Mouse (Mus musculus) gastrocnemius, adult 8-10 months (tissue): ENCODE measurements around the gene Grxcr1. TPM values are rescaled to one million over a fixed set of nuclear protein-coding genes. Genes with fewer than 3 reads are reported as not detected.

ENCODE experiments used
- DNase-seq, 2 experiments: peaks; one replicate each; pipeline ENCODE4 v3.0.0; 2022; ENCODE audit warnings: low spot score in 2 of 2
- total RNA-seq, 4 experiments: library from RNA; stranded (reverse); gene quantifications; 2 replicates each; pipeline ENCODE4 v1.2.4; 2022

The Grxcr1 gene
- not detected for total RNA-seq

DNA sequence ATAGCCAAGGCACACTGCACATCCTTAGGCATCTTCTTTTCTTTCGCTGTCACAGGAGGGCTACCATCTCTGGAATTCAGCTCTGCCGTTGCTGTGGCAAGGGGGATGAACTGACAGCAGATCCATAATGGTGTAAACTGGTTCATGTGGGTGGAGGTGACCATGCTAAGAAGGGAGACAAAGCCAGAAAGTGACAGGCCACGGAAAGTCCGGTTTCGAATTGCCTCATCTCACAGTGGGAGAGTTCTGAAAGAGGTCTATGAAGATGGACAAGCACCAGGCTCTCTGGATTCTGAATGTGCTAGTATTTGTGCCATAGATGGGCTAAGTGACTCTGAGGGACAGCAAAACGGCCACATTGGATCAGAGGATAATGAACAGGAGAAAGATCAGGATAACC lies at the start of gene Grxcr1:
Gene Grxcr1, plus strand, starts transcription at position 92 of the 400 bp plus-strand sequence.
- no peak for DNase-seq

DNA sequence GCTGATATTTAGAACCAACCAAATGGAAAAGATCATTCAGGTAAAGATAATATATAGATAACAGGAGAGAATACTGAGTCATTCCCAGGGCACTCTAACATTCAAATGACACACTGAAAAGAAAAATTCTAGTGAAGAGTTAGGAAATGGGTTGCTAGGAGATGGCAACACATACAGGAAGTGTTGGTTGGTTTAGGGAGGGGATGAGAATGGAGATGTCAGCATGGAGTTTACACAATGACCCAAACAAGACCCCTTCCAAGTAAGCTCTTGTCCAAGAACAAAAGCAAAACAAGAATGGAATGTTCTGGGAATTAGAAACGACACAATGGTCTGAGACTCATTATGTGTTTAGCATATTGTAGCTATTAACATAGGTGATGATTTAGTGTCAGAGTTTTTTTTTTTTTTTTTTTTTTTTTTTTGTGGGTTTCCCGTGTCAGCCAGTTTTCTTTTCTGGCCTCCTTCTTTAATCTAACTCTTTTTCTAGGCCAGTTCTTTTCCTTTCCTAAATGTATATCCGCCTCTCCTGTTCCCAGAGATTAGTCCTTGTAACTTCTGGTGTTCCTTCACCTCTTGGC lies 49.6 kb upstream of the Grxcr1 start:
- no peak for DNase-seq

DNA sequence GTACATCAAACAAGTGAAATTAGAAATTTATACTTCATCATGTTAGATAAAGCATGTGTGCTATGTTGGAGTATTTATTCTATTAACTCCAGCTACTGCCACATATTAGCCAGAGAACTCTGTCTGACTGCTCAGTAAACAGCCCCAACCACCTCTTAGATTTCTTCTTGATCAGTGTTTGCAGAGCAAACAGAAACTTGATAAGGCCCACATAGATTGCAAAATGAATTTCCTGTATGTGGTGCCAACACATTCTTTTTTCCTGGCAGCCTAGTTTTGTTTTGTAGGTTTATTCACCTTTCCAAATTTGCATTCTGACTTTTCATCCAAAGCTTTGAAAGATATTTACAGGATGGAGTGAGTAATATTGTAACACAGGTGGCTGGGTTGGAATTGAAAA lies 41.2 kb upstream of the Grxcr1 start:
- no peak for DNase-seq

DNA sequence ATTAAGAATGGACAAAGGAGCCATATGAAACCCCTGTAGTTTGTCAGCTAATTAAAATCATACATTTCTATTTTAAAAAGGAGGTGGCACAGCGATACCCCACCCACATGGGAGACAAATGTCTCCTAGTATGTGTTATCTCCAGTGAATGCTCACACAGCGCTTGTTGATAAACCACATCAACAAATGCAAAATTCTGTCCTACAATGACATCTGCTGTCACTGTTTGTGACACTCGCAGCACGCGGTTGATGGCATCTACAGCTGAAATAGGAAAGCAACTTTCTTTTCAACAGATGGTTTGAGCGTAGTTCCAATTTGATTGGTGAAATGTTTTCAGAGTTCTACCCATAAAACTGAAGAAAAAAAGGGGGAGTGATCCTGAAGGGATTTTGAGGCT lies 29.0 kb upstream of the Grxcr1 start:
- DNase-seq = no peak

DNA sequence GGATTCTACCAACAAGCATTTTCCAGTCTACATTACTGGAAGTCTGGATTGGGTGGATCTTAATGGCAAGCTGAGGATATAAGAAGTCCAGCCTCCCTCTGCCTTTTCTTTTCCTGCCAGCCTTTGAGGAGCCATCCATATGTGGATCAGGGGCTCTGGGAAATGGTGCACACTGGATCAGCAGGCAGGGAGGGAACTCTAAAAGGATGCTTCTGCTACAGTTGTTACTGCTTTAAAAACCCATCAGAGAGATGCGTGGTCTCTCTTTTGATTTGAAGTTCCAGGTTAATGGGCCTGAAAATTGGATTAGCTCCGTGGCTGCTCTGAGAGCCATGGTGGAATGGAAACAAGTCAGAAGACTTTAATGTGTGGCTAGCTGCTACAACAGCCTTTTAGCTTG lies 27.7 kb upstream of the Grxcr1 start:
- no peak for DNase-seq

DNA sequence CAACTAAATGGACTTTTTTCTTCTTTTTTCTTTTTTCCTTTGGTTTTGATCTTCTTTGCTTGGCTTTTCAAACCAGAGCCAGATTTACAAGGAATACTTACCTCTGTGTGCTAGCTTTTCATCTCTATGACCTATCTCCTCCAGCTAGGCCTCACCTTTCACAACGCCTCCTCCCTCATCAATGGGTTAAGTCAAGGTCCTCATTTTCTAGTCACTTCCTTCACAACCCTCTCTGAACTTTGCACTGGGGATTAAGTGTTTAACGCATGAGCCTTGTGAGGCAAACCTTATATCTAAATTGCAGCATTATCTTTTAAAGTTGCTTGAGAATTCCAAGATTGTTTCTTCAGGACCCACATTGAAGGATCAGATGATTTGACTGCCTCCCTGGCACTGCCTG lies 27.2 kb upstream of the Grxcr1 start:
- no peak for DNase-seq

DNA sequence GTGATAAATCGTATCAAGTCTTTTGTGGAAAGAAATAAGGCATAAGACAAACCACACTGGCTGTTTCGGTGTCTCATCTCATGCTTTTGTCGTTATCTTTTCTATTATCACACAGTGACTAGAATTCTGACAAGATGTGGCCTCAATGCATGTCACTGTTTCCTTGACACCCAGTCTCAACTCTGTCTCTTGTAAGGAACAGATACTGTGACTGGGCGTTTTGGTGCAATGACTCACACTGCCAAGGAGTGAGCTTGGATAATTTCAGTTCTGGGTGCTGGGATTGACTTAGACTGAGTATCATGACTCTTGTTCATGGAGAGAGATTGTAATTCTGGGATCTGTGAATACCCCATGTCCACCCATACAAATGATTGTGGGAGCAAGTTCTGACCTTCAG lies 24.6 kb upstream of the Grxcr1 start:
- DNase-seq = no peak

DNA sequence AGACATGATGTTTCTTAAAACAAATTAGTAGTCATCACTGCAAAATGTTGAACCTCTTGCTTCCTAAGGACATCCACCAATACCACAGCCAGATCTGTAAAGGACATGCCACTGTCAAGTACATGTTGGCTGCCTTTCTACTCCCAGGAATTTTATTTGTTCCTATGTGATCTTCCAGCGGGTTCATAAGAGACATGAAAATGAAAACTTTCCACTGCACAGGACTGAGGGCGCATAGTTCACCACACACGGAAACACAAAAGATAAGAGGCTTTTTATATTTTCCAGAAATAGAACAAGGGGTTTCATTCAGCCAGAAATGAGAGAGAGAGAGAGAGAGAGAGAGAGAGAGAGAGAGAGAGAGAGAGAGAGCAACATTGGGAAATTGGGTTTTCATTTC lies 20.1 kb upstream of the Grxcr1 start:
- DNase-seq = no peak

DNA sequence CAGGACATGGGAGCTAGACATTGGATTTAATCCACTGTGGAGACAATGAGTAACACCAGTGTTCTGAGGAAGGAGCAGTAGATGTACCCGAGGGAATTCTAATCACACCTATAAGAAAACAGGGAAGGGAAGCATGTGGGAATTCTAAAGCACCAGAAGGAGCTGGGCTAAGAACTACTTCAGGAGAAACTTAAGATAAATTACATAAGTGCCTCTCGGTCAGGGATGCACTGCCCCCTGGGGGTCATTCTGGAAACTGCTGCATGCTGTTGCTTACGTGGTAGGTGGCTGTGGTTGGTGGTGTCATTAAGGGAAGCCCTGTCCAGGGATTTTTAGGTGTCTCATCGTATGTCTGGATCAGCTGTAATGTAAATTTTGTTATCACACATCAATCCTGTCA lies 19.0 kb upstream of the Grxcr1 start:
- peak; percentile 71 to 82 for DNase-seq

DNA sequence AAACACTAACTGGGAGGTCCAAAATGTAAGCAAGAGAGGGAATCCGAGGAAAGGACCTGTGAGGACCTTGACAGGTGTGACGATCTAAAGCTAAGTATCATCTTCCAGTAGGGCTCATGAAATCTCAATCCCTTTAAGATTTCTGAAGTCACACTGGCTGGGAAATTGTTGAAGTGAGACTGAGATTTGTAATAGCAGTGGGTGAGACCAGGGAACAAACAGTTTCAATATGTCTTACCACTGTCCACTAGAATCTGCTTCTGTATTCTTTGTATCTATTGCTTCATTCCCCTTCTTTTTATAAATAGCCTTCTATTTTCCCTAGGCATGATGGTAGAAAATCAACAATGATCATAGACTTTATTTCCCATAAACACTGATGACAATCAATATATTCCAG lies 10.8 kb upstream of the Grxcr1 start:
- no peak for DNase-seq

DNA sequence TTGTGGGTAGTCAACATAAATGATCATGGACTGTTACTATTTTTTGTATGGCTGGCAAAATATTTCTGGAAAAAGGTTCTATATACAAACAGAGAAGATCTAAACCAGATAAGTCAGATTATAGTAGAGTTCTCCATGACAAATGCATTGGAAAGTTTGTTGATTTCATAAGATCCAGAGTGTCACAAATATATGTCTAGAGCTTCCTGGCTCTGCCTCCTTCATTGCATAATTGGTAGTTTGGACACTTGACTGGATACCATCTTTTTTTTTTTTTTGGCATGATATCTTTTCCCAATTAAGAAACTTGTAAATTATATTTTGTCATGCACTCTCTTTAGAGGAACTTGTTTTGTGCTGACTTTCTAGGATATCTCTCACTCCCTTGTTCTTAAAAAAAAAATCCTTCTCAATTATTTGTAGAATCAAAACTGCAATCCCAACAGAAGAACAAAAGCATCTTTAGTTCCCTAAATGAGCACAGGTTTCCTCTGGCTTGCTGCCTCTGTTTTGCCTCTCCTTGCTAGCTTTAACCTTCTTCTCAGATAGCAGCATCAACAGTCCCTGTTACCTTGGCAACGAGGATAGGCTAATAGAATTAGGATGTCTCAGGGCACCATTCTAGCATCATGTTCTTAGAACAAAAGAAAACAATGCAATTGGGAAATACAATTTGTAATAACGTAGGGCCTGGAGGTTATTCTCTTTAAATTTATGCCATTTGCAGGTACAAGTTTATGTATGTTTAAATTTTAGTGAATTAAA lies 4.8 kb upstream of the Grxcr1 start:
- DNase-seq = no peak

DNA sequence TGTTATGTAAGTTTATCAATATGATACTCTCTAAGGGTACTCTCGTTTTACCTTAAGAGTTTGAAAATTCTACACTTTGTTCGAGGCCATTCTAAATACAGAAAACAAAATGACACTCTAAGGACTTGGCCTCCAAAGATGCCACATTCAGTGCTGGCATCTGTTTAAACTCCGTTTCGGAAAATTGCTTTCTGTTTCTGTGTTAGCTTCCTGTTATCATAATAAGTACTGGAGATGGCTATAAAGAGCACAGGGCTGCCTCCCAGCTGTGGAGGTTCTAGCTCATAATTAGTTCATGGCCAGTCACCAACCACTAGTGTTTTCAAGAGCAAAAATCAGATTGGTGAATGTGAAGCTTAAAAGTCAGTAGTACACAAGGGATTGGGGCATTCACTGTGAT lies 4.2 kb upstream of the Grxcr1 start:
- DNase-seq = no peak

DNA sequence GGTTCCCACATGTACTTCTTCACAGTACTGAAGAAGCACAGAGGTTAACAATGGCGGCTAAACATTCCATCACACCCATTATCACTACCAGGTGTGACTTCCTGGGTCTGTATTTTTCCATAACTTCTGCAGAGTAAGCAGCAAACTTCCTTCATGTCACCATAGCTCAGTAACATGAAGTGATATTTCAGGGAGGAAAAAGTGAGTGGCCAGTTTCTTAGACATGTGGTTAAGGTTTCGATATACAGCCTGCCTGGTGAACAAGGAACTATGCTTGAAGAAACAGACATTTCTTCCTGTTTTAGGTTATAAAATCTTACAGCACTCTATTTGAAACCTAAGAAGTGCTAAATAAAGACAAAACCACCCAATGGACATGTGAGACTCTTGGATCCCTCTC lies 1.7 kb downstream of the Grxcr1 start:
- no peak for DNase-seq

DNA sequence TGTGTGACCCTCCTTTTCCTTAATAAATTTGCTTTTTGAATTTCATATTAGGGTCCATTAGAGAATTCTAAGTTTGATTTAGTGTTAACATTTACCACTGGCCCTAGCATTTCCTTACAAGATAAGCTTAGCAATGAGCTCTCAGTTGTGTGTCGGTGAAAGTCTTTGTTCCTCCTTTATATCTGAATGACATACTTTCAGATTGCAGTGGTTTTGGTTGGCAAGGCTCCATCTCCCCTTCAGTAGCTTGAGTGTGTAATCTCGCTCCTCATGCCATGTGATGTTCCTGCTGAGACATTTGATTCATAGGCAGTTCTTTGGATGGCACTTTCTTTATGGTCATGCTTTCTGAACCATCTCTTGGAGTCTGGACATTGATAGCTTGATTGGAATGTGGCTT lies 7.4 kb downstream of the Grxcr1 start:
- no peak for DNase-seq

DNA sequence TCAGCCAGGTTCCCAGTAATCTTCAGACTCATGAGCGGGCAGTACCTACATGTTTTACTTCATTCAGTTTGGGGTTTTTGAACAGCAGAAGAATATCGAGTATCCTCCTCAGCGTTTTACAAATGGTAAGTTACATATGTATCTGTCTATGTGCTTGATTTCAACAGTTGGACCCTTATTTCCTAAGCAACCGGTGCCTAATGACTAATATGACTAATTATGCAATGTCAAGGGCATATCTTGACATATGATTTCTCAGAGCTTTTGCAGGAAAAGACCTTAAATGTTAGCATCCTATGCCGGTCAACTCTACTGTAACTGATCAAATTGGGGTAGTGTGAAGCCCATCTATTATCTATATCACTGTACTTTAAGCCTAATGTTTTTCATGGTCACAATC lies 11.7 kb downstream of the Grxcr1 start:
- DNase-seq = no peak

DNA sequence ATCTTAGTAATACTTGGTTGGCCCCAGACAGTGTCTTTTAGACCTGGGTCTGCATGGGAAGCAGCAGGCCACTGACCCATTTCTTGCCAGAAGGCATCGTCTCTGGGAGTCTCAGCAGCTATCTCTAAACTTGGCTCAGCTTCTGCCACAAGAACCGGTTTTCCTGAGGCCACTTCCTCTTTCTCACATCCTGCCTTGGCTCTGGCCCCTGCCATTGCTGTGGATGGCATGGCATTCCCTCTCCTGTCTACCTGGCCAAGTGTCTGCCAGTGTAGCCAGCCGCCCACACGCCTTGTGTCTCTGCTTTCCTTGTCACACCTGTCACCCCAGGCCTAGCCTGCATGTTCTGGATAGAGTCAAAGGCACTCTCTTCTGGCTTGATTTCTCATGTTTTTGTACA lies 17.1 kb downstream of the Grxcr1 start:
- no peak for DNase-seq

DNA sequence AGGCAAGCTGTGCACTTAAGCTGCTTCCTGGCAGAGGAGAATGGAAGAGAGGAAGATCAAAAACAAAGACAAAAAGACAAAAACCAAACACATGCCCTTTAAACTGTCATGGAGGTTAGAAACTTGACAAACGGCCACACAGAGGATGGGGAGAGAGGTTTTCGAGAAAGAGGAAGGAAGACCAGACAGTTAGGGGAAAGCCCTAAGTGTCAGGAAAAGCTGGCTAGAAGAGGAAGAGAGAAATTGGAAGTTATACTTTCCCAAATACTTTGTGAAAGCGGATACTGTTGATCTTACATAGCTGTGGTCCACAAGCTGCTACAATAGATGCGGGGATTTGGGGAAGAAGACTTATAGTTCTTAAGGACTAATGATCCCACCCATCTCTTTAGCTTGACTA lies 17.9 kb downstream of the Grxcr1 start:
- DNase-seq = no peak

DNA sequence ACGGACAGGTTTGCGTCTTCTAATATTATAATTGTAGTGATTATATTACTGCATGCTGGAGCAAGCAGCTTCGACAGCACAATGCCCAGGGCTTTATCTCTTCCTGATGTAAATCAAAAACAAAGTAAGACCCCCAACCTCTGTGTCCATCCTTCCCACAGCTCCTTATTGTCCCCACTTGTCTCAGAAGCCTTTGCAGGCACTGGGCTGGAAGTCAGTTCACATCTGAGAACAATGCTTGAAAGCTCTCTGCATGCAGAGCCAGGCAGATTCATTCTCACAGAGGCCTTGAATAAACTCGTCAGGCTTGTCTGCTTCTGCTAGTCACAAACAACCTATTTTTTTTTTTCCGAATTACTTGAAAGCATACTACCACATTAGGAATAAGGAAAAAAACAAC lies 19.5 kb downstream of the Grxcr1 start:
- DNase-seq = no peak

DNA sequence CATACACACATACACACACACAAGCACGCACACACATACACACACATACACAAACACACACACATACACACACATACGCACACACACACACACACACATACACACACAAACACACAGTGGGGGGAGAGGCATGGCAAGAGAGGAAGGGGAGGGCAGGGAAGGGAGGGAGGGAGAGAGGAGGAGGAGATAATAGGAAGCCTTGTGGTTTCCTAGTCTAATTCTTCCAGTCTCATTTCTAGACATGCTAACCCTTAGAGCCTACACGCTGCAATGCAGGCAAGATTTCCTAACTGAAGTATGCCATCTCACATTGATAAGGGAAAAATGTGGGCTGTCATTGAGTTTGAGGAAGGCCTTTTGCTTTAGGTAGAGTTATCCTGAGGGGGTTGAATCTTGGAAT lies 25.9 kb downstream of the Grxcr1 start:
- no peak for DNase-seq

DNA sequence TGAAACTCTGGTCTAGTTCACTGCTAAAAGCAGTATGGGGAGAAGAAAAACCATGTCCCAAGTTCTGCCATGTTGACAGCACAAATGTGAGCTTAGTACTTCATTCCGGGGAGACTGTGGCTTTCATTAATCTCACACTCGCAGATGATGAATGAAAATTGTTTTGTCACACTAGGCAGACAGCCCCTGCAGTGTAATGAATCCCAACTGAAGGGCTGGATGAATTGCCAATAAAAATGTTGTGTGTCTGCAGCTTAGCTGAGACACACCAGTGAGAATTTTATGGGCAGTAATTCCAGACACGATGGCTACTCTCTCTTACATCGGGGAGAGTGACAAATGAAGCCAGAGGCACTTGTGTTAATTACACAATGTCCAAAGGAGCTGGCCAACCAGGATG lies 37.1 kb downstream of the Grxcr1 start:
- no peak for DNase-seq

DNA sequence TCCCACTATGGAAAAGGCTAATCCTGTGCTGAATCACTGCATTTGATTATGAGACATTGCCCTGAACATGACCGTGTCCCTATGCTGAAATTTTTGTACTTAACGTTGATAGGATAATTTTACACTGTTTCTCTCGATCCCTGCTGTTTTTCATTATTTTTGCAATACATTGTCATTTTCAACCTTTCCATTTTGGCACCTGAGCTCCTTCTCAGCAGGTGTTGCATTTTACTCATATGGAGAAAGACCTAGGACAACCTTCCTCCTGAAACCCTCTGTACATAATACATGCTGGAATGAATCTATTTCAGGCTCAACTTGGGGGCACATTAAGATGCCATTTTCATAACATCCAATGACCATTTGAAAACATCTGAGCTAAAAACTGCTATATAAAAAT lies 38.7 kb downstream of the Grxcr1 start:
- no peak for DNase-seq

DNA sequence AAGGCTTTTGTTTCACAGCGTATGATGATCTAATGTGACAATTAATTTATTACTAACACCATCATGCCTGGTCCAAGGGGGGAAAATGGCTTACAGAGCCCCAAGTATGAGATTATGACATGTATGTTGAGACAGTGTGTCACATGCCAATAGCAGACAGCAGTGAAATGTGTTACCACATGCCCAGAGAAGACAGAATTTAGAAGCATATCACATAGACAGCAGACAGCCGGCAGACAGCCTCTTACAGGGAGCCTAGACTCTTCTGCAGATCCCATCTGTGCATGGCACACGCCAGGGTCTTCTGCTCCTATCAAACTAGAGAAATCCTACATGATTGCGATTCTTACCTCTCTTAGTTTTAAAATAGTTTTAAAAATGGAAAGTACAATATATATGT lies 40.2 kb downstream of the Grxcr1 start:
- no peak for DNase-seq

DNA sequence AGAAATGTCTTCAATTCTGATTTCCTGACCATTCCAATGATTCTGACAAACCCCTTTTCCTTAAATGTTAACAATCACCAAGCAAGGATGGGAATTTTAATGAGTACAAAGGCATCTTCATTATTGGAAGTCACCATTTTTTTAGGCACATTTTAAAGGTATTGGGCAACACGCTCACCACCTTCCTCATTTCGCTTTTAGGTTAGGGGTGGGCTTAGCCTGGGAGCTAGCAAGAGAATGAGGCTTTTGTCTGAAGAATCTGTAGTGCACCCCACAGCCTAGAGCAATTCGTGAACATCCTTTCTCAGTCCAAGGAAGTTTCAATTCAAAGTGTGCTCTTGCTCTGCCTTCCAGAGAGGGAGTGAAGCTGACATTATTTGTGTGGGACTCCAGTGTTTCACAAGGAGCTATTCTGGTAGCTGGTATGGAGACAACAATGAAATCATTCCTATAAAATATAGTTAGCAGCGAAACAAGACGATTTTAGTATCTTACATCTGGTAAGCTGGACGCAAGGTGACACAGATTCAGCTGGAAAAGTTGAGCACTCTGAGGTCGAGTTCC lies 55.0 kb downstream of the Grxcr1 start:
- DNase-seq = no peak
